Mouse (Mus musculus) macrophage (primary cell): ENCODE measurements around the gene Zgpat. TPM values are rescaled to one million over a fixed set of nuclear protein-coding genes. Genes with fewer than 3 reads are reported as not detected.

ENCODE experiments used
- H3K27ac ChIP-seq: fragments of 350-480 bp; formaldehyde crosslinking; 2 replicates; pipeline ENCODE4 v1.9.0; 2021
- H3K36me3 ChIP-seq: fragments of 350-480 bp; formaldehyde crosslinking; 2 replicates; pipeline ENCODE4 v1.9.0; 2021; ENCODE audit errors: inconsistent target
- H3K4me3 ChIP-seq: fragments of 350-480 bp; formaldehyde crosslinking; 2 replicates; pipeline ENCODE4 v1.9.0; 2021; ENCODE audit errors: inconsistent target
- H3K79me2 ChIP-seq: fragments of 350-480 bp; formaldehyde crosslinking; 2 replicates; pipeline ENCODE4 v1.9.0; 2021; ENCODE audit errors: inconsistent target
- WGBS: methylation state at CpG from one replicate; pipeline ENCODE4 v1.1.7; 2026; ENCODE audit warnings: inconsistent platforms; ENCODE audit not compliant: missing documents; 5-methylcytosine and 5-hydroxymethylcytosine counted together
- polyA plus RNA-seq: library from polyadenylated mRNA; stranded (reverse); fragments of 250-400 nt; gene quantifications from 3 replicates; pipeline ENCODE4 v1.2.4, GENCODE M21; 2018; ENCODE audit warnings: inconsistent platforms

Gene Zgpat
- polyA plus RNA-seq, 1 experiment from 2014 or later = 17.3 TPM

DNA sequence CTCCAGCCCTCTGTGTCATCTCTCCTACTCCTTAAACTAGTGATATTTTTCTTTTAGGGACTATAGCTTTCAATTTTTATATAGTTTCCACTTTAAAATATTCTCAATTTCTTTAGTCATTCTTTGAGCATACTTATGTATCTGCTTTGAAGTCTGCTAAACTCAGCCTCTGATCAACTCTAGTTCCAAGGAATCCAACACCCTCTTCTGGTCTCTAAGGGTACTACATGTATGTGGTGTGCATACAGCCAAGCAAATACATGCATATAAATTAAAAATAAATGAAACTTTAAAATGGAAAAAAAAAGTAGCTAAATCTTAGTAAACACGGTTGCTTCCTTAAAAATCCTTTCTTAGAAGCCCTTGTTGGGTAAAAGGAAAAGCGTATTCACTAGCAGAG is 11.1 kb downstream of the Zgpat start:
- 80% methylated on average over 2 of the region's 2 CpGs for WGBS

GRCm38 (mm10) chr2:181377230-181377629 is 12.5 kb downstream of the Zgpat start:
- Histone ChIP-seq H3K36me3 (peaks cover 29% of the 10 kb centered on the region), H3K4me3 (no peak overlapping the region), H3K27ac (no peak overlapping the region), H3K79me2 (peaks cover 48% of the 10 kb centered on the region)
- WGBS = 0% methylated on average over 1 of the region's 2 CpGs

More for the DNA sequence above, 11.1 kb downstream of the Zgpat start:
- no peak overlapping the region for H3K27ac ChIP-seq
- no peak overlapping the region for H3K4me3 ChIP-seq
- peaks cover 62% of the 10 kb centered on the region for H3K79me2 ChIP-seq
- H3K36me3 ChIP-seq = peaks cover 16% of the 10 kb centered on the region

GRCm38 (mm10) chr2:181378701-181379100 is 14.0 kb downstream of the Zgpat start:
- Histone ChIP-seq H3K36me3 (peaks cover 35% of the 10 kb centered on the region), H3K27ac (no peak overlapping the region), H3K79me2 (peaks cover 33% of the 10 kb centered on the region), H3K4me3 (no peak overlapping the region)
- WGBS = 91% methylated on average over 5 of the region's 5 CpGs

- H3K79me2 ChIP-seq = peaks cover 23% of the 10 kb centered on the region; the same call in 1 of the 2 replicates
- H3K4me3 ChIP-seq = no peak within 1 kb of the TSS
- no peak within 1 kb of the TSS for H3K27ac ChIP-seq
- peaks cover 35% of the 10 kb centered on the region for H3K36me3 ChIP-seq
- 94% methylated on average over 12 of the region's 12 CpGs for WGBS
Measured at GRCm38 (mm10) chr2:181379778-181380177, 15.1 kb downstream of the Zgpat start, which contains the start of gene Lime1. Gene Lime1 (plus strand): TSS chr2:181380078.

DNA sequence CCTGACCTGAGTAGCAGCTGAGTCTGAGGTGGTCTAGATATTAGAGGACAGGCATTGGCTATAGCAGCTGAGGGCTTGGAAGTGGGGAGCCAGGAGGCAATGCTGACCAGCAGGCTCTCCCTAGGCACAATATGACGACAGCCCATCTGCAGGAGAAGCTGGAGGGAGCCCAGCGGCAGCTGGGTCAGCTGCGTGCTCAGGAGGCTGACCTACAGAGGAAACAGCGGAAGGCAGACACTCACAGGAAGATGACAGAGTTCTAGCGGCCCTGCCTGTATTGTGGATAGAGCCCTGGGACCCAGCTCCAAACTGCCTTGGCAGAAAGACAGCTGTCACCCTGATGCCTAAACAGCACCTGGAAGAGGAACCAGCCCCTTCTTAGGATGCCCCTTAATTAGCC is 15.5 kb downstream of the Zgpat start:
- peaks cover 39% of the 10 kb centered on the region for H3K36me3 ChIP-seq
- H3K27ac ChIP-seq = no peak overlapping the region
- WGBS = 94% methylated on average over 5 of the region's 5 CpGs
- H3K79me2 ChIP-seq = peaks cover 18% of the 10 kb centered on the region; the same call in 1 of the 2 replicates
- H3K4me3 ChIP-seq = no peak overlapping the region

- Histone ChIP-seq H3K27ac (no peak overlapping the region), H3K4me3 (no peak overlapping the region), H3K79me2 (peaks cover 9% of the 10 kb centered on the region; the same call in 1 of the 2 replicates), H3K36me3 (peaks cover 44% of the 10 kb centered on the region)
- 92% methylated on average over 5 of the region's 5 CpGs for WGBS
Measured at GRCm38 (mm10) chr2:181381107-181381506, 16.4 kb downstream of the Zgpat start.

- Histone ChIP-seq H3K27ac (no peak overlapping the region), H3K79me2 (peaks cover 3% of the 10 kb centered on the region; the same call in 1 of the 2 replicates), H3K36me3 (peaks cover 44% of the 10 kb centered on the region), H3K4me3 (no peak overlapping the region)
- WGBS = 92% methylated on average over 6 of the region's 6 CpGs
Measured at GRCm38 (mm10) chr2:181381631-181382306, 17.0 kb downstream of the Zgpat start.

DNA sequence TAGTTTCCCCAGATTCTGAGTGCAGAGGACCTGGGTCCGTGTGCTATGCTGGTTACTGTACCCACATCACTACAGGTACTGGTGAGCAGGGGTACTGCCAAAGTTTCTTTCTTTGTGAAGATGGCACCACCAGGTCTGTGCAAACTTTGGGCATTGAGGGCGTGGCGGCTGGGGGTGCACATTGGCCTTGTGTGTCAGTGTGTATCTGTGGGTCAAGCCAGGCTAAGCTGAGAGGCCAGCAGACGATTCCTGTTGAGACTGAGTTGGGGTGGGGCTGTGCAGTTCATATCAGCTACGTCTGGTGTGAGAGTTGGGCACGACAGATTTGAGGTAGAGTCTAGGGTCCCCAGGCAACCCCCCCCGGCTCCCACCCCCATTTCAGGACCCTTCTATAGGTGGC is 19.7 kb downstream of the Zgpat start:
- Histone ChIP-seq H3K4me3 (no peak overlapping the region), H3K36me3 (peaks cover 42% of the 10 kb centered on the region), H3K79me2 (no peaks in the 10 kb centered on the region), H3K27ac (no peak overlapping the region)
- 100% methylated on average over 7 of the region's 7 CpGs for WGBS

DNA sequence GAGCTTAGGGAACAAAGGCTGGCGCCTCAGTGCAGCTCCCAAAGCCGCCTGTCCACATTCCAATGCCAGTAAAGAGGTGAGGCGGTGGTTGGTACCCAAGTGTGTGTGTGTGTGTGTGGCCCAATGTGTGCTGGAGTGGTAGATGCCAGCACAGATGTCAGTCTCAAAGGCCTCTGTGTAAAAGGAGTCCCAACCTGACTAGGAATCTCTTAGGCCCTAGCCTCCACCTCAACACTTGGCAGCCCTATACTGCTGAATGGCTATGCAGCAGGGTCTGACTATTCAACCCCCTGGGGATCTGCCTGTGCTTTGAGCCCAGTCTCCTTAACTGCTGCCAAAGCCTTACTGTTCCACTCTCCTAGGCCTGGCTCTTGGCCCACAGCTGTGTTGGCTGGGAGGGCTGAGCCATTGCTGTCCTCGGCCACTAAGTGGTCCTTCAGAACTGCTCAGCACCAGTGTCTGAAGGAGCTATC is 20.2 kb downstream of the Zgpat start:
- Histone ChIP-seq H3K27ac (no peak overlapping the region), H3K4me3 (no peak overlapping the region), H3K36me3 (peaks cover 37% of the 10 kb centered on the region), H3K79me2 (no peaks in the 10 kb centered on the region)
- 91% methylated on average over 4 of the region's 4 CpGs for WGBS

- H3K27ac ChIP-seq = no peak overlapping the region
- H3K79me2 ChIP-seq = no peaks in the 10 kb centered on the region
- WGBS = 100% methylated on average over 3 of the region's 3 CpGs
- H3K36me3 ChIP-seq = peaks cover 28% of the 10 kb centered on the region
- no peak overlapping the region for H3K4me3 ChIP-seq
Measured at GRCm38 (mm10) chr2:181385885-181386284, 21.2 kb downstream of the Zgpat start.

GRCm38 (mm10) chr2:181386663-181387210 is 22.0 kb downstream of the Zgpat start:
- 84% methylated on average over 4 of the region's 4 CpGs for WGBS
- Histone ChIP-seq H3K4me3 (no peak overlapping the region), H3K36me3 (peaks cover 20% of the 10 kb centered on the region), H3K27ac (no peak overlapping the region), H3K79me2 (no peaks in the 10 kb centered on the region)

- WGBS = 84% methylated on average over 4 of the region's 4 CpGs
- 0 out of 2 replicates have a peak, but pooled peaks cover 5% of the 10 kb centered on the region for H3K36me3 ChIP-seq
Measured at GRCm38 (mm10) chr2:181390136-181390870, 25.6 kb downstream of the Zgpat start.

DNA sequence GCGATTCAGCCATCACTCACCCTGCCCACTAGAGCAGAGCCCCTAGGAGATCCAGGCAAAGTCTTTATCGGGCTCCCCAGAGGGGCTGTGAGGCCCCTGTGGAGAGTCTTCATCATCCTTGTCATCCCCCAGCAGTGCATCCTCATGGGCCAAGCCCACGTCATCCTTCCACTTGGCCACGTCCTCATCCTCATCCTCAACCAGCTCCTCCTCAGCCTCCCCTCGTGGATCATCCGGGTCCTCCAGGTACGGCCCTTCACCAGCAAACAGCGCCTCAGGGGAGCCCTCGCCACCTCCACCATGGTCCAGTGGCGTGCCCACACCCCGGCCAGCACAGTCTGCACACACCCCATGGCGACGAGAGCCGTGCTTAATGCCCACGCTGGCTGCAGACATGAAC is 26.3 kb downstream of the Zgpat start:
- H3K27ac ChIP-seq = no peak overlapping the region
- H3K4me3 ChIP-seq = no peak overlapping the region
- no peaks in the 10 kb centered on the region for H3K36me3 ChIP-seq
- no peaks in the 10 kb centered on the region for H3K79me2 ChIP-seq
- 90% methylated on average over 13 of the region's 15 CpGs for WGBS

More at GRCm38 (mm10) chr2:181390136-181390870, 25.6 kb downstream of the Zgpat start:
- Histone ChIP-seq H3K79me2 (no peaks in the 10 kb centered on the region), H3K27ac (no peak overlapping the region), H3K4me3 (no peak overlapping the region)

DNA sequence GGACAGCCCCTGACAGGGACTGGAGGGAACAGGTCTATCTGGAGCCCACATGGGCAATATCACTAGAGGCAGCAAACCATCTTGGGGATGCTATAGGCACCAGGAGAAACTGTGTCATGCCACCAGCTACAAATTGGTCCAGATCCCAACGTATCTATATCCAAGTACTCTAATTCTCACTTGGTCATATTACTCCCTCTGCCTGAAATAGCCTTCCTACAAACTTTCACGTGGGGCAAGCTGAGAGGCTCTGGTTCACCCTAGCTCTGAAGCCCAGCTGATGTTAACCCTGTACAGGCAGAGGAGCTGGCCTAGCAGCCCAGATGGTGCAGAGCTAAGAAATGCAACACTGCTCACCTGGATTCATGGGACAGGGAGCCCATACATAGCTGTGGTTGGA is 26.8 kb downstream of the Zgpat start:
- WGBS = 81% methylated on average over 2 of the region's 2 CpGs
- Histone ChIP-seq H3K36me3 (no peaks in the 10 kb centered on the region), H3K79me2 (no peaks in the 10 kb centered on the region)

More for the DNA sequence above, 26.8 kb downstream of the Zgpat start:
- no peak overlapping the region for H3K27ac ChIP-seq
- no peak overlapping the region for H3K4me3 ChIP-seq
